Mouse (Mus musculus) limb, embryonic 13.5 days (tissue): ENCODE data around the gene Isg20l2. TPM values are rescaled to one million over a fixed set of nuclear protein-coding genes. Genes with fewer than 3 reads are reported as not detected.

Experiments
- ATAC-seq: fragments of 200-750 bp; cut with Nextera tagmentation; 2 replicates; pipeline ENCODE4 v1.8.0; 2017; ENCODE audit warnings: low read depth, moderate number of reproducible peaks, moderate TSS enrichment; ENCODE audit not compliant: low FRiP score
- H3K27ac ChIP-seq: fragments of 300-500 bp; sonication (generic); 2 replicates; pipeline ENCODE4 v1.5.1; 2015; ENCODE audit warnings: inconsistent platforms, mild to moderate bottlenecking, moderate library complexity
- H3K27me3 ChIP-seq: fragments of 300-500 bp; sonication (generic); 2 replicates; pipeline ENCODE4 v1.6.1; 2015; ENCODE audit warnings: mild to moderate bottlenecking, inconsistent platforms
- H3K36me3 ChIP-seq: fragments of 300-500 bp; sonication (generic); 2 replicates; pipeline ENCODE4 v1.6.1; 2015; ENCODE audit warnings: inconsistent platforms, mild to moderate bottlenecking, moderate library complexity
- H3K4me1 ChIP-seq: fragments of 300-500 bp; sonication (generic); 2 replicates; pipeline ENCODE4 v1.6.1; 2015; ENCODE audit warnings: inconsistent platforms
- H3K4me2 ChIP-seq: fragments of 300-500 bp; sonication (generic); replicated peaks from 2 replicates; pipeline ENCODE4 v1.6.1; 2015; ENCODE audit warnings: inconsistent platforms, mild to moderate bottlenecking, moderate library complexity
- H3K4me3 ChIP-seq: fragments of 300-500 bp; sonication (generic); 2 replicates; pipeline ENCODE4 v1.5.1; 2015; ENCODE audit warnings: moderate library complexity, mild to moderate bottlenecking, inconsistent platforms
- H3K9ac ChIP-seq: fragments of 300-500 bp; sonication (generic); 2 replicates; pipeline ENCODE4 v1.6.1; 2015; ENCODE audit warnings: mild to moderate bottlenecking, inconsistent platforms
- H3K9me3 ChIP-seq: fragments of 300-500 bp; sonication (generic); 2 replicates; pipeline ENCODE4 v1.6.1; 2016; ENCODE audit warnings: inconsistent platforms
- WGBS: fragments of 180-500 bp; shearing (Covaris S2); methylation state at CpG from one replicate; pipeline ENCODE4 v1.1.7; 2015; 5-methylcytosine and 5-hydroxymethylcytosine counted together
- polyA plus RNA-seq: library from polyadenylated mRNA; unstranded; fragments of >200 nt; fragmentation: Nextera tagmentation; extraction: Ambion mirVana; gene quantifications from 2 replicates; pipeline ENCODE4 v1.2.1, GENCODE M21; 2015

The Isg20l2 gene
- polyA plus RNA-seq, 1 experiment from 2014 or later = 65.5 TPM

- Histone ChIP-seq H3K27ac (peak overlapping the region; percentile 75), H3K4me1 (peaks cover 56% of the 10 kb centered on the region), H3K27me3 (peaks cover 4% of the 10 kb centered on the region), H3K9ac (peak overlapping the region; percentile 48), H3K36me3 (no peaks in the 10 kb centered on the region), H3K9me3 (no peaks in the 10 kb centered on the region), H3K4me2 (peak overlapping the region; percentile 49), H3K4me3 (peak overlapping the region; percentile 17; the same call in 1 of the 2 replicates)
- peak; percentile 19; the same call in 1 of the 2 replicates for ATAC-seq
- WGBS = 10% methylated on average over 13 of the region's 13 CpGs
These were observed 52.9 kb downstream of the Isg20l2 start for GRCm38 (mm10) chr3:87982836-87983601.

- H3K27ac ChIP-seq = peak overlapping the region; percentile 66; the same call in 1 of the 2 replicates
- no peak for ATAC-seq
- H3K4me3 ChIP-seq = no peak overlapping the region
- H3K4me1 ChIP-seq = peaks cover 61% of the 10 kb centered on the region
- H3K9ac ChIP-seq = peak overlapping the region; percentile 48; the same call in 1 of the 2 replicates
- WGBS = 47% methylated on average over 6 of the region's 6 CpGs
- no peaks in the 10 kb centered on the region for H3K9me3 ChIP-seq
- H3K36me3 ChIP-seq = no peaks in the 10 kb centered on the region
- peaks cover 11% of the 10 kb centered on the region for H3K27me3 ChIP-seq
- H3K4me2 ChIP-seq = peak overlapping the region; percentile 49
These were observed 53.5 kb downstream of the Isg20l2 start for GRCm38 (mm10) chr3:87983627-87984026.

- H3K36me3 ChIP-seq = no peaks in the 10 kb centered on the region
- peaks cover 61% of the 10 kb centered on the region for H3K4me1 ChIP-seq
- ATAC-seq = no peak
- no peaks in the 10 kb centered on the region for H3K9me3 ChIP-seq
- H3K9ac ChIP-seq = no peak overlapping the region
- H3K27me3 ChIP-seq = peaks cover 15% of the 10 kb centered on the region
- no peak overlapping the region for H3K4me3 ChIP-seq
- peak overlapping the region; percentile 66; the same call in 1 of the 2 replicates for H3K27ac ChIP-seq
- H3K4me2 ChIP-seq = peak overlapping the region; percentile 49; the same call in 1 of the 2 replicates
- 34% methylated on average over 3 of the region's 3 CpGs for WGBS
These were observed 54.0 kb downstream of the Isg20l2 start for GRCm38 (mm10) chr3:87984094-87984493.

GRCm38 (mm10) chr3:87985505-87986320 lies 55.6 kb downstream of the Isg20l2 start:
- no peak for ATAC-seq
- Histone ChIP-seq H3K36me3 (no peaks in the 10 kb centered on the region), H3K9ac (0 out of 2 replicates have a peak overlapping the region, but pooled peaks have one; percentile 31), H3K27ac (no peak overlapping the region; the same call in 1 of the 2 replicates), H3K4me1 (peaks cover 61% of the 10 kb centered on the region), H3K4me3 (no peak overlapping the region), H3K27me3 (peaks cover 31% of the 10 kb centered on the region), H3K4me2 (peak overlapping the region; percentile 80; the same call in 1 of the 2 replicates), H3K9me3 (no peaks in the 10 kb centered on the region)
- 45% methylated on average over 12 of the region's 12 CpGs for WGBS

GRCm38 (mm10) chr3:87986868-87987267 lies 56.8 kb downstream of the Isg20l2 start:
- peak overlapping the region; percentile 44 for H3K4me3 ChIP-seq
- peak overlapping the region; percentile 80 for H3K4me2 ChIP-seq
- H3K27me3 ChIP-seq = peaks cover 43% of the 10 kb centered on the region
- H3K36me3 ChIP-seq = no peaks in the 10 kb centered on the region
- no peak overlapping the region for H3K27ac ChIP-seq
- 0 out of 2 replicates have a peak overlapping the region, but pooled peaks have one; percentile 53 for H3K9ac ChIP-seq
- no peaks in the 10 kb centered on the region for H3K9me3 ChIP-seq
- WGBS = under 1% methylated on average over 17 of the region's 17 CpGs
- H3K4me1 ChIP-seq = peaks cover 57% of the 10 kb centered on the region
- peak; percentile 76 for ATAC-seq

GRCm38 (mm10) chr3:87987633-87988032 lies 57.5 kb downstream of the Isg20l2 start:
- Histone ChIP-seq H3K9ac (peak overlapping the region; percentile 53), H3K9me3 (no peaks in the 10 kb centered on the region), H3K27ac (no peak overlapping the region), H3K27me3 (peaks cover 51% of the 10 kb centered on the region), H3K36me3 (no peaks in the 10 kb centered on the region), H3K4me1 (peaks cover 49% of the 10 kb centered on the region), H3K4me3 (peak overlapping the region; percentile 44), H3K4me2 (peak overlapping the region; percentile 80)
- WGBS = under 1% methylated on average over 15 of the region's 15 CpGs
- no peak for ATAC-seq

GRCm38 (mm10) chr3:87988068-87988467 lies 58.0 kb downstream of the Isg20l2 start:
- H3K9ac ChIP-seq = peak overlapping the region; percentile 53
- 7% methylated on average over 15 of the region's 15 CpGs for WGBS
- peaks cover 45% of the 10 kb centered on the region for H3K4me1 ChIP-seq
- H3K36me3 ChIP-seq = no peaks in the 10 kb centered on the region
- H3K27ac ChIP-seq = no peak overlapping the region
- H3K9me3 ChIP-seq = no peaks in the 10 kb centered on the region
- ATAC-seq = no peak
- H3K4me3 ChIP-seq = peak overlapping the region; percentile 44
- H3K27me3 ChIP-seq = peaks cover 55% of the 10 kb centered on the region
- peak overlapping the region; percentile 80 for H3K4me2 ChIP-seq

- H3K9ac ChIP-seq = no peak overlapping the region
- no peak for ATAC-seq
- peaks cover 31% of the 10 kb centered on the region for H3K4me1 ChIP-seq
- no peak overlapping the region for H3K4me2 ChIP-seq
- H3K27ac ChIP-seq = no peak overlapping the region
- H3K36me3 ChIP-seq = no peaks in the 10 kb centered on the region
- no peak overlapping the region for H3K4me3 ChIP-seq
- no peaks in the 10 kb centered on the region for H3K9me3 ChIP-seq
- peaks cover 71% of the 10 kb centered on the region for H3K27me3 ChIP-seq
- 36% methylated on average over 10 of the region's 10 CpGs for WGBS
These were observed 59.8 kb downstream of the Isg20l2 start for GRCm38 (mm10) chr3:87989935-87990334.

Other genes starting within 250 kb of the Isg20l2 start
- gene Lrrc71, start 181.7 kb upstream of the Isg20l2 start, polyA plus RNA-seq = 0.36 and 0.61 TPM in 2 replicates
- 2.6 and 2.7 TPM in 2 replicates for gene Ntrk1, start 135.2 kb upstream of the Isg20l2 start, polyA plus RNA-seq
- gene Insrr, start 133.4 kb upstream of the Isg20l2 start, polyA plus RNA-seq = 0.27 and 0.51 TPM in 2 replicates
- 18.2 and 20.4 TPM in 2 replicates for gene Pear1, start 106.0 kb upstream of the Isg20l2 start, polyA plus RNA-seq
- gene Sh2d2a, start 83.6 kb upstream of the Isg20l2 start, polyA plus RNA-seq = not detected in 2 replicates
- 17.1 and 18.7 TPM in 2 replicates for gene Prcc, start 44.7 kb upstream of the Isg20l2 start, polyA plus RNA-seq
- gene Hdgf, start 24.0 kb upstream of the Isg20l2 start, polyA plus RNA-seq = 205 and 221 TPM in 2 replicates
- gene Mrpl24, start 10.8 kb upstream of the Isg20l2 start, polyA plus RNA-seq = 66.5 and 73.9 TPM in 2 replicates
- 22.3 and 23.6 TPM in 2 replicates for gene Rrnad1, start 403 bp downstream of the Isg20l2 start, polyA plus RNA-seq
- 518 and 520 TPM in 2 replicates for gene Crabp2, start 18.4 kb downstream of the Isg20l2 start, polyA plus RNA-seq
- gene Nes, start 40.8 kb downstream of the Isg20l2 start, polyA plus RNA-seq = 30.5 and 32.8 TPM in 2 replicates
- 0.57 and 0.59 TPM in 2 replicates for gene Bcan, start 69.9 kb downstream of the Isg20l2 start, polyA plus RNA-seq
- gene Hapln2, start 97.3 kb downstream of the Isg20l2 start, polyA plus RNA-seq = 0.23 TPM in 1 of 2 replicates, not detected in the other
- gene Gpatch4, start 112.8 kb downstream of the Isg20l2 start, polyA plus RNA-seq = 33.0 and 33.9 TPM in 2 replicates
- 209 and 222 TPM in 2 replicates for gene Naxe, start 128.2 kb downstream of the Isg20l2 start, polyA plus RNA-seq
- gene Ttc24, start 148.0 kb downstream of the Isg20l2 start, polyA plus RNA-seq = not detected in 2 replicates
- gene Iqgap3, start 151.7 kb downstream of the Isg20l2 start, polyA plus RNA-seq = 19.5 and 20.6 TPM in 2 replicates
- 16.4 and 19.7 TPM in 2 replicates for gene Mef2d, start 212.1 kb downstream of the Isg20l2 start, polyA plus RNA-seq